Mouse (Mus musculus): Measurements from ENCODE around the gene Ccr7. TPM values are rescaled to one million over a fixed set of nuclear protein-coding genes. Genes with fewer than 3 reads are reported as not detected.
A peak's percentile ranks its signal among the peaks of the same experiment; 100 is the strongest.

Gene Ccr7
- total RNA-seq, 1 experiment, result 1.4 TPM

- no peak overlapping the region for H3K4me3 ChIP-seq (ENCODE audit: insufficient read depth in 1 of 2, low read depth in 1 of 2, low read length in 2 of 2, poor library complexity in 1 of 2, severe bottlenecking in 1 of 2)
- no peaks in the 10 kb centered on the region for H3K36me3 ChIP-seq (ENCODE audit: control insufficient read depth, insufficient read depth, low read length, poor library complexity, severe bottlenecking)
- in situ Hi-C loops (cut with MboI; ENCODE audit: low sequenced_read_pairs in 2 of 2, unreplicated experiment in 2 of 2), result no loop called here
- no peak overlapping the region for H3K9ac ChIP-seq (ENCODE audit: insufficient read depth, low read depth, low read length, poor library complexity, severe bottlenecking)
- H3K27ac ChIP-seq (ENCODE audit: insufficient read depth, low read depth, low read length, poor library complexity, severe bottlenecking), result no peak overlapping the region
- H3K9me3 ChIP-seq (ENCODE audit: control insufficient read depth, insufficient read depth, low read depth, low read length), result no peaks in the 10 kb centered on the region
- no peak for DNase-seq (ENCODE audit: low read depth, low spot score)
- TF ChIP-seq ZC3H11A (IDR thresholded peaks at IDR 0.05; ENCODE audit: borderline replicate concordance, low read depth, low read length), result no peak
- no peak for TF ChIP-seq MAFK (IDR thresholded peaks at IDR 0.05; ENCODE audit: insufficient read depth, low read depth, low read length)
- no peak for TF ChIP-seq HCFC1 (IDR thresholded peaks at IDR 0.05; ENCODE audit: borderline replicate concordance, insufficient read depth, low read length)
- H3K4me1 ChIP-seq (ENCODE audit: control insufficient read depth in 2 of 2, insufficient read depth in 2 of 2, low read length in 2 of 2, poor library complexity in 1 of 2), result peaks cover 0 to 12% of the 10 kb centered on the region in 2 experiments; a peak in 2 of 4 replicates
Measured at GRCm38 (mm10) chr11:99111155-99111554, 43.7 kb downstream of the Ccr7 start.

- Histone ChIP-seq H3K36me3 (ENCODE audit: control insufficient read depth, insufficient read depth, low read length, poor library complexity, severe bottlenecking) (no peaks in the 10 kb centered on the region), H3K4me3 (ENCODE audit: insufficient read depth in 1 of 2, low read depth in 1 of 2, low read length in 2 of 2, poor library complexity in 1 of 2, severe bottlenecking in 1 of 2) (no peak overlapping the region), H3K9me3 (ENCODE audit: control insufficient read depth, insufficient read depth, low read depth, low read length) (no peaks in the 10 kb centered on the region), H3K27ac (ENCODE audit: insufficient read depth, low read depth, low read length, poor library complexity, severe bottlenecking) (no peak overlapping the region), H3K4me1 (ENCODE audit: control insufficient read depth in 2 of 2, insufficient read depth in 2 of 2, low read length in 2 of 2, poor library complexity in 1 of 2) (peaks cover 0 to 15% of the 10 kb centered on the region in 2 experiments; a peak in 2 of 4 replicates), H3K9ac (ENCODE audit: insufficient read depth, low read depth, low read length, poor library complexity, severe bottlenecking) (no peak overlapping the region)
- DNase-seq (ENCODE audit: low read depth, low spot score), result no peak
- no peak for TF ChIP-seq CHD2 (IDR thresholded peaks at IDR 0.05; ENCODE audit: low read depth, low read length)
- 0 out of 2 replicates have a peak, but pooled peaks have one; percentile 2 for TF ChIP-seq ZC3H11A (IDR thresholded peaks at IDR 0.05; ENCODE audit: borderline replicate concordance, low read depth, low read length)
- in situ Hi-C loops (cut with MboI; ENCODE audit: low sequenced_read_pairs in 2 of 2, unreplicated experiment in 2 of 2), result no loop called here
Measured at GRCm38 (mm10) chr11:99110370-99111110, 44.3 kb downstream of the Ccr7 start.

DNA sequence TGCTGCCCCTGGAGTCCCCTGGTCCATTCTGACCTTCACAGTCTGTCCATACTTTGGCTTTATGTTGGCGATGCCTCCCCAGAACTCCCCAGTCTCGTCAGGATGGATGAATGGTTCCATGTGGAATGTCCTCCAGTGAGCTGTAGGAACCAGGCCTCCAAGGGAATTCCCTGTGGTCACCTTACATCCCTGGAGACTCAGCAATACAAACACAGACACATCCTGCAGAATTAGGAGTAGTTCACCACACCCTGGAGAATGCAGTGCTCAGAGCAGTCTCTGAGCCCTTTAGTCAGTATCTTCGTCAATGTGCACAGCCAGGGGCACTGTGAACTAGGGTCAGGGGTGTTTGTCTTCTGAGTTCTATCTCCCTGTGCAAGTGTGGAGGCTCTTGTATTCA lies 46.6 kb downstream of the Ccr7 start:
- Histone ChIP-seq H3K9me3 (ENCODE audit: control insufficient read depth, insufficient read depth, low read depth, low read length) (no peaks in the 10 kb centered on the region), H3K27ac (ENCODE audit: insufficient read depth, low read depth, low read length, poor library complexity, severe bottlenecking) (no peak overlapping the region), H3K9ac (ENCODE audit: insufficient read depth, low read depth, low read length, poor library complexity, severe bottlenecking) (no peak overlapping the region), H3K4me3 (ENCODE audit: insufficient read depth in 1 of 2, low read depth in 1 of 2, low read length in 2 of 2, poor library complexity in 1 of 2, severe bottlenecking in 1 of 2) (no peak overlapping the region), H3K4me1 (ENCODE audit: control insufficient read depth in 2 of 2, insufficient read depth in 2 of 2, low read length in 2 of 2, poor library complexity in 1 of 2) (peaks cover 0 to 15% of the 10 kb centered on the region in 2 experiments; a peak in 2 of 4 replicates), H3K36me3 (ENCODE audit: control insufficient read depth, insufficient read depth, low read length, poor library complexity, severe bottlenecking) (no peaks in the 10 kb centered on the region)
- DNase-seq (ENCODE audit: low read depth, low spot score), result no peak
- TF ChIP-seq MAFK (IDR thresholded peaks at IDR 0.05; ENCODE audit: insufficient read depth, low read depth, low read length) (no peak), HCFC1 (IDR thresholded peaks at IDR 0.05; ENCODE audit: borderline replicate concordance, insufficient read depth, low read length) (no peak), CHD2 (IDR thresholded peaks at IDR 0.05; ENCODE audit: low read depth, low read length) (no peak)
- in situ Hi-C loops (cut with MboI; ENCODE audit: low sequenced_read_pairs in 2 of 2, unreplicated experiment in 2 of 2), result no loop called here

- no peak overlapping the region for H3K9ac ChIP-seq (ENCODE audit: insufficient read depth, low read depth, low read length, poor library complexity, severe bottlenecking)
- in situ Hi-C loops (cut with MboI; ENCODE audit: low sequenced_read_pairs in 2 of 2, unreplicated experiment in 2 of 2), result no loop called here
- no peak overlapping the region for H3K4me3 ChIP-seq (ENCODE audit: insufficient read depth in 1 of 2, low read depth in 1 of 2, low read length in 2 of 2, poor library complexity in 1 of 2, severe bottlenecking in 1 of 2)
- no peak for DNase-seq (ENCODE audit: low read depth, low spot score)
- no peak overlapping the region for H3K27ac ChIP-seq (ENCODE audit: insufficient read depth, low read depth, low read length, poor library complexity, severe bottlenecking)
- TF ChIP-seq HCFC1 (IDR thresholded peaks at IDR 0.05; ENCODE audit: borderline replicate concordance, insufficient read depth, low read length) (no peak), ZC3H11A (IDR thresholded peaks at IDR 0.05; ENCODE audit: borderline replicate concordance, low read depth, low read length) (no peak), MAFK (IDR thresholded peaks at IDR 0.05; ENCODE audit: insufficient read depth, low read depth, low read length) (no peak), ZNF384 (IDR thresholded peaks at IDR 0.05; ENCODE audit: low read depth, low read length) (no peak), CHD2 (IDR thresholded peaks at IDR 0.05; ENCODE audit: low read depth, low read length) (no peak)
- H3K4me1 ChIP-seq (ENCODE audit: control insufficient read depth in 2 of 2, insufficient read depth in 2 of 2, low read length in 2 of 2, poor library complexity in 1 of 2), result peaks cover 0 to 18% of the 10 kb centered on the region in 2 experiments; a peak in 2 of 4 replicates
- H3K36me3 ChIP-seq (ENCODE audit: control insufficient read depth, insufficient read depth, low read length, poor library complexity, severe bottlenecking), result no peaks in the 10 kb centered on the region
- no peaks in the 10 kb centered on the region for H3K9me3 ChIP-seq (ENCODE audit: control insufficient read depth, insufficient read depth, low read depth, low read length)
Measured at GRCm38 (mm10) chr11:99105981-99106726, 48.7 kb downstream of the Ccr7 start.
